Mouse (Mus musculus): ENCODE measurements around the gene T2.

GRCm38 (mm10) chr17:8429896-8430295 is 74.1 kb downstream of the T2 start:
- TF ChIP-seq POLR2A (IDR thresholded peaks at IDR 0.05; ENCODE audit: low read depth, low read length), result no peak
- no peak for TF ChIP-seq CTCF (IDR thresholded peaks at IDR 0.05; ENCODE audit: extremely low read depth, insufficient read length, insufficient replicate concordance, low read depth, low read length)
